In genomic region chr12:98567877-98568276, GRCm38 (mm10) we compare ENCODE assay signal across 23 mouse cellular contexts. TPM values are rescaled to one million over a fixed set of nuclear protein-coding genes. Genes with fewer than 3 reads are reported as not detected.
A peak's percentile ranks its signal among the peaks of the same experiment; 100 is the strongest.
DNase-seq lines count a peak whose midpoint lies in the region; ATAC-seq and TF ChIP-seq lines count a peak whose summit lies in the region.
"Had no signal": no experiment of that assay in that cellular context is flagged by ENCODE, and none has a peak within 500 bp of the region (broad histone marks: within the 10 kb centered on the region; RNA-seq: fewer than 3 reads in every experiment).

No protein-coding gene starts in this region.

- peak overlapping the region; percentile 1 for H3K4me2 ChIP-seq in forebrain, embryonic 16.5 days (ENCODE audit: low read length)
- H3K4me2 ChIP-seq: embryonic facial prominence, embryonic 12.5 days; hindbrain, embryonic 15.5 days had no signal

- TF ChIP-seq CTCF in cerebellum, adult 2 months (IDR thresholded peaks at IDR 0.05; ENCODE audit: borderline replicate concordance, insufficient read depth, low read depth, low read length) = no peak

- TF ChIP-seq POLR2A in cerebellum, adult 2 months (IDR thresholded peaks at IDR 0.05; ENCODE audit: borderline replicate concordance, insufficient read depth, low read length) = no peak

- H3K27ac ChIP-seq in cerebellum, adult 2 months (ENCODE audit: insufficient read depth, low read length) = peak overlapping the region; percentile 40; the same call in 1 of the 2 replicates
- H3K27ac ChIP-seq in forebrain, embryonic 16.5 days (ENCODE audit: low read length) = peak overlapping the region; percentile 1
- H3K27ac ChIP-seq: embryonic facial prominence, embryonic 12.5 days; heart, embryonic 10.5 days; hindbrain, embryonic 15.5 days had no signal

- no peak overlapping the region for H3K9ac ChIP-seq in forebrain, embryonic 16.5 days (replicated peaks; ENCODE audit: low read depth, low read length)
- H3K9ac ChIP-seq: embryonic facial prominence, embryonic 12.5 days; hindbrain, embryonic 15.5 days had no signal

- H3K36me3 ChIP-seq in forebrain, embryonic 16.5 days (ENCODE audit: control insufficient read depth, insufficient read depth) = no peaks in the 10 kb centered on the region
- H3K36me3 ChIP-seq: embryonic facial prominence, embryonic 12.5 days; G1E; heart, embryonic 10.5 days; hindbrain, embryonic 15.5 days had no signal

- peaks cover 40% of the 10 kb centered on the region for H3K4me1 ChIP-seq in cerebellum, adult 2 months (ENCODE audit: control insufficient read depth, insufficient read depth, low read length)
- H3K4me1 ChIP-seq in forebrain, embryonic 16.5 days (replicated peaks; ENCODE audit: control insufficient read depth, insufficient read depth, low read length) = peaks cover 81% of the 10 kb centered on the region
- H3K4me1 ChIP-seq: embryonic facial prominence, embryonic 12.5 days; heart, embryonic 10.5 days had no signal

- peak; percentile 40 to 47 for DNase-seq in cerebellum, adult 2 months
- DNase-seq in cerebellum, postnatal 36 days = no peak
- peak; percentile 37 for DNase-seq in heart, adult 11 months
- DNase-seq in heart, postnatal 10 days = no peak
- DNase-seq in brain, adult 2 months (ENCODE audit: low read depth, low spot score) = peak; percentile 40
- no peak for DNase-seq in lung, postnatal 25 days (ENCODE audit: low spot score)
- DNase-seq: adrenal gland, adult 8-10 months; adrenal gland, postnatal 36 days; B cell, adult 2 months; cerebellum, adult 11-12 months; cerebellum, postnatal 10 days; gastrocnemius, postnatal 36 days; heart, adult 18-20 months; heart, postnatal 14 days had no signal

- no peaks in the 10 kb centered on the region for H3K27me3 ChIP-seq in cerebellum, adult 2 months (ENCODE audit: control insufficient read depth, insufficient read depth, low read length)
- H3K27me3 ChIP-seq in forebrain, embryonic 16.5 days (replicated peaks; ENCODE audit: control insufficient read depth, insufficient read depth, low read length) = no peaks in the 10 kb centered on the region
- H3K27me3 ChIP-seq: hindbrain, embryonic 15.5 days had no signal

- 15% methylated on average over 6 of the region's 6 CpGs for WGBS in cerebellum, adult 2 months
- 42% methylated on average over 6 of the region's 6 CpGs for WGBS in forebrain, embryonic 16.5 days

- no peak overlapping the region for H3K4me3 ChIP-seq in cerebellum, adult 2 months (replicated peaks; ENCODE audit: insufficient read depth, low read depth, low read length)
- no peak overlapping the region for H3K4me3 ChIP-seq in forebrain, embryonic 16.5 days (replicated peaks; ENCODE audit: low read length)
- H3K4me3 ChIP-seq: embryonic facial prominence, embryonic 12.5 days; heart, embryonic 10.5 days; hindbrain, embryonic 15.5 days had no signal

- no peak for ATAC-seq in forebrain, embryonic 16.5 days
- ATAC-seq: CD4-positive, CD25-positive, alpha-beta regulatory T cell, adult 4 months; intestine, embryonic 16.5 days had no signal

- intact Hi-C loops in heart, postnatal 10 days (cut with DNase I) = no loop called here

- no peaks in the 10 kb centered on the region for H3K9me3 ChIP-seq in forebrain, embryonic 16.5 days (ENCODE audit: control insufficient read depth, low read length)
- H3K9me3 ChIP-seq: embryonic facial prominence, embryonic 12.5 days; heart, embryonic 10.5 days; hindbrain, embryonic 15.5 days had no signal

RNA-seq across cellular contexts. Expression of gene Kcnk10, which starts 10.2 kb away (rescaled TPM):
- polyA plus RNA-seq in cerebellum, adult 2 months (2012; rRNA removed) = 24.0 and 25.2 TPM in 2 replicates
- total RNA-seq in heart, postnatal 10 days (2021) = under 1 TPM in 1 of 2 experiments, not detected in 1; 0.02 TPM
- polyA plus RNA-seq in forebrain, embryonic 16.5 days (2015; fragmentation: Nextera tagmentation; extraction: Ambion mirVana) = 57.8 and 58.8 TPM in 2 replicates
- total RNA-seq: gastrocnemius, adult 8-10 months; gastrocnemius, postnatal 36 days; heart, postnatal 14 days; hematopoietic stem cell, adult 5-6 weeks had no signal
- polyA plus RNA-seq: G1E had no signal

Comparison
In these comparisons a context has a peak if more than half of its experiments do, and no peak if none do; other contexts are left out.
1. DNase-seq: peak in cerebellum, adult 2 months (2 of 2), heart, adult 11 months (single experiment) and brain, adult 2 months (single experiment); none in cerebellum, postnatal 36 days (0 of 2), heart, postnatal 10 days (0 of 2) and lung, postnatal 25 days (single experiment).